Mouse (Mus musculus) CD4-positive helper T cell, adult 2 months (primary cell): Measurements from ENCODE around the gene Ric8b.

Source experiments
- DNase-seq: peaks from one replicate; pipeline ENCODE4 v3.0.0-alpha.2; 2012; ENCODE audit warnings: low read depth, missing footprints, low spot score

Gene Ric8b

DNA sequence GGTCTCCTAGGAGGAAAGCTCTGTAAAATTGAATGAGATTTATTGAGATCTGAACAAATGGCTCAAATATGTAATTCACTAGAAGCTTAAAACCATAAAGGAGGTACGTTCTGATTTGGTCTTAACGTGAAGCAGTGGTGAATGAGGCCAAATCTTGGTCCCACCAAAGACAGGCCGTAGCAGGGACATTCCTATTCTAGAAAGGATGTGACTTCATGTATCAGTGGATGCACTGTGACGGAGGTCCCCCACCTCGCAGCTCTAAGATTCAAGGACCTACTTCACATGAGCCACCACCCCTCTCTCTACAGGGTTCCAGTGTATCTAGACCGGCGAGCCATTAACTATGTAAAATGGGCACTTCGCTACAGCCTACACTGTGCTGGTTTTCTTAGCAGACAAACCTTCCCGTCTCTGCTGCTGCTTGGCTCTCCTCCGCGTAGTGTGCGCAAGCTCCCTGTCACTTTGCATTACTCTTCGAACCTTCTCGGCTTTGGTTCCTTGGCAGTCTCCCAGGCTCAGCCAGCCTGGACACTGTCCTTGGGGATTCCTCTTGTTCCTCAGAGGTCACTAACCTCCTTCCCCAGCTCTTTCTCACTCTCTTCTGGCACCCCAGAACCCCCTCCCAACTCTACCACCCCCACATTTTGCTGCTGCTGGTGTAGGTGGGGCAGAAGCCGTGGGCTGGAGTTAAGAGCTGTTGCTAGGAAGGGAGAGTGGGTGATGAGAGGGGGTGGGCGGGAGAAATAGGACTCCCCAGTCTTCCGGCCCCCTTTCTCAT is 8.2 kb upstream of the Ric8b start:
- no peak for DNase-seq

DNA sequence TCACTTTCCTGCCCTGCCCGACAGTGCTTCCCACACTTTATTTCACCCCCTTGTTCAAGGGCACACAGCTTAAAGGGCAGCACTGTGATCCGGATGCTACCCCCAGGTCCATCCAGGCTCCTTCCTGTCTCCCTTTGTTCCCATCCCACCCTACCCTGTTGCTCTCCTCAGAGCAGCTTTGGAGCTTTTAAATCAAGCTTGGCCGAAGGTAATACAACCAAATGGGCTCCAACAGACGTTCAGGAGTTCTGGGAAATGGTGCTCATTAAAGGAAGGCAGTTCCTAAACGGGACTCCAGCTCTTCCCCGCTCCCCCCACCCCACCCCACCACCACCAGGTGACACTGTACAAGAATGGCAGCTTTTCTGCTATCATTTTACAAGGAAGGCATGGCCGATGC is 7.2 kb upstream of the Ric8b start:
- DNase-seq: no peak

DNA sequence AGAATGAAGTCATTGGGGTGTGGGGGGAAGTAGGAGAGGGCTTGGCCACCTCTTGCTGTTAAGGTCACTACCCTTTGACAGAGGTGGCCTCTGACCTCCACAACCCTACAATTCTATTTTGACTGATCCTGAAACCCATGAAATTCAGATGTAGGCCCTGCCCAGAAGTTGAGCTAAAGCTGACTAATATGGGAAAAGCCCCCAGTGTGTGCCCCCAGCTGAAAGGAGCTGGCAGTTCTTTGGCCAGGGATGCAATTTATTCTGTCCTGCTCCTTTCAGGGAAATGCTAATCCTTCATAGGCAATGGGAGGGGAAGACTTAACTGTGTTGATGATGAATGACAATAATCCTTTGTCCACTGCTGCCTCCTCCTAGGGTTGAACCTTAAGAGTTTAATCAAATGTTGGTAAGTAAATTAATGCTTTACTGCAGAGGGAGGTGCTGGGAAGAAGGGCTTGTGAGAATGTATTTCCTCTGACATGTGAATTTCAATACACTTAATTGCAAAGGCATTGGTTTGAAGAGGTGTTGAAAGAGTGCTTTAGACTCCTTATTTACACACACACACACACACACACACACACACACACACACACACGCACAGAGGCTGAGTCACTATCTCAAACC is 6.5 kb upstream of the Ric8b start:
- DNase-seq: no peak

DNA sequence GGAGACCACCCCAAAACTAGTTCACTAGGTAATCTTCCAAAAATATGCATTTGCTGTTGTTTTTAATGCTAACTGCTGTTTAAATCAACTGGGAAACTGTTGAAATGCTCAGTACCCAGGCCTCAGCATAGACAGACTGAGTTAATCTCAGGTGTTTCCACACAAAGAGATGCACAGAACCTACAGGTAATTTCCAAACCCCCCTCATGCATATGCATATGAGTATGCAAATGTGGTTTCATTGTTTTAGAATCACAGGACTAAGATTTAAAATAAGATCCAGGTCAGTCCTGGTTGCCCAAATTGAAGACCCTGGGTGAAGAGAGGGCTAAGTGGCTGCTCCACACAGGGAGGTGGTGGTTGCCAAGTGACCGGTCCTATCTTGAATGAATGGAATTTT is 4.3 kb upstream of the Ric8b start:
- DNase-seq: no peak

DNA sequence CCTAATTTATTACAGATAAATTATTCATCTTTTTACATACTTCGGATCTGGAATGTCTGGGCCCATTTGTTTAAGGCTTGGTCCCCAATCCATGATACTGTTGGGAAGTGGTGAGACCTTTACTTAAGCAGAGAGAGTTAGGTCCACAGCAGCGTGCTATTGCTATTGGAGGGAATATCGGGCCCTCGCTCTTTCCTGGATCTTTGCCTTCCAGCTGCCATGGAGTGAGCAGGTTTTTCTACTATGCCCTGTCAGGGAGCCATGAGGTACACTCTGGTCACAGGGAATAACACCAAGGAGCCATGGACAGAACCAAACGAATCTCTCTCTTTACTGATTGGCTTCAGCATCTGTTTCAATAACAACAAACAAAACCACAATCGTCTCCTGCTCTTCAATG is 1.9 kb upstream of the Ric8b start:
- no peak for DNase-seq

DNA sequence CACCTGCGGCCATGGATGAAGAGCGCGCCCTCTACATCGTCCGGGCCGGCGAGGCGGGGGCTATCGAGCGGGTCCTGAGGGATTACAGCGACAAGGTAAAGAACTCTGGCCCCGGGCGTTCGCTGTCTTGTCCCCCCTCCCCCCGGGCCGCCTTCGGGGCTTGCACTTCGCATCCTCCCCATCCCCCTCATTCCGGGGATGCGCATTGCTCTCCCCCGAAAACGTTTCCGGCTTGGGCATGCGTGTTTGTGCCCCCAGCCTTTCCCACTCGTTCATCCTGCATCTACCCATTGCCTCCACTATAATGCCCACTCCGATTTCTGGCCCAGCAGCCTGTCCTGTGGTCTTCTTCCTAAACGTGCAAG is 297 bp downstream of the Ric8b start:
- no peak for DNase-seq

DNA sequence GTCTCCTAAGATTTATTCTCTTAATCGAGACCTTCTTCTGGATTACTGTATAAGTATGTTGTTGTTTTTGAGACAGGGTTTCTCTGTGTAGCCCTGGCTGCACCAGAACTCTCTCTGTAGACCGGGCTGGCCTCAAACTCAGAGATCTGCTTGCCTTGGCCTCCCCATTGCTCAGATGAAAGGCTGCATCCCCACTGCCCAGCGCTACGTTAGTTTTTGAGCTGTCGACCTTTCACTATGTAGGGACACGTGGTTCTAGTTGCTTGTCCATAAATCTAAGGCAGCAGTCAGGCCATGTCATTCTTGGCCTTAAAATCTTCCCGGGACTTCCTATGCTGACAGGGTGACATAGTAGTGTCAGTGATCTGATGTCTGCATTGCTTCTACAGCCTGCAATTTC is 8.9 kb downstream of the Ric8b start:
- DNase-seq: no peak

DNA sequence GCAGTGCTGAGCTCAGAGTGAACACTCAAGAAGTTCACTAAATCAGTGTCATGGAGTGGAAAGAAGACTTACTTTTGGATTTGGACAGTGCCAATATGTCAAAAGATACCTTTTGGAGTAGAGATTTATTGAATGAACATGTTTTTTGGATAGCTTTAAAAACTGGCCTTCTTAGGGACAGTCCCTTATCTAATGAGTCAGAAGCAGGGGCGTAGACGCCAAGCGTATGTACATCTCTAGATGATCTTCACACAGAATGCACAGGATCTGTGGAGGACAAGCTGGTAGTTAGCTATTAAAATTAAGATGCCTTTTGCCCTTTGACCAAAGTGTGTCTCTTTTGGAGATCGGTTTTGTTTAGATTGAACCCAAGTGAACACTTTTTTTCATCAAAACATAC is 9.5 kb downstream of the Ric8b start:
- DNase-seq: no peak

DNA sequence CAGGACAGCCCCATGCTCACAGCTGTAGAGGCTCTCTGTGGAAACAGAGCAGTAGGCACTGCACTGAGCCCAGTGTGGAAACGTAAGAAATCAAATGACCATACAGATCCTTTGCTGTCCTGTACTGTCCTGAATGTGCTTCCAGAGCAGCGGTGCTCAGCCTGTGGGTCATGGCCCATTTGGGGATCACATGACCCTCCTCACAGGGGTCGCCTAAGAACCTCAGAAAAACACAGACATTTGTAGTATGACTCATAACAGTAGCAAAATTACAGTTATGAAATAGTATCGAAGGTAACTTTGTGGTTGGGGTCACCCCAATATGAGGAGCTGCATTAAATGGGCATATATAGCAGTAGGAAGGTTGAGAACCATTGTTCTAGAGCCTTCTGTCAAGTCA is 11.0 kb downstream of the Ric8b start:
- DNase-seq: no peak

DNA sequence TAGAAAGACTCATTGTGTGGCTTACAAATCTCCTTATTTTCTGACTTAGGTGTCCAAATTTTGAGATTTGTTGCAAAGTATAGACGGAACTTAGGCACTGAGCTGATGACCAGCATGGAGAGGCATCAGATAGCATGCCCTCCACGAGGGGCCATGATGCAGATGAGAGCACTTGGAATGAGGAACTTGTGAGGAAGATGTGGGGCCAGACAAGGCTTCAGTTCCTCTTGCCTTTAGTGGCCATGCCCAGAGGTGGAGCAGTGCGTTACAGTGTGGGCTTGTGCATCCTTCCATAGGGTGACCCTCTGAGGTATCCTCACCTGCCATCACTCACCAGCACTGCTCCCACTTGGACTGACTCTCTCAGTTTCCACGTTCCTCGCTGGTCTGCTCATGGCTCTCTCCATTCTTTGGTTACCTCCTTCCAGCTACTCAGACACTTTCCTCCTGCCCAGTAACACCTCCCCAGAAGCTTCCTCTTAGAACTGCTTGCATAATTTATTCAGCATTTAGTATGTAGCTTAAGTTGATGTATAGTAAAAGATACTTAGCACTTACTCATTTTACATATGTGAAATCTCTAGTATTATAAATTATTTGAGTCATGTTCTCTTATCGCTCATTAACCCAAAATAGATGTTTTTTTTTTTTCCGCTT is 18.3 kb downstream of the Ric8b start:
- no peak for DNase-seq

DNA sequence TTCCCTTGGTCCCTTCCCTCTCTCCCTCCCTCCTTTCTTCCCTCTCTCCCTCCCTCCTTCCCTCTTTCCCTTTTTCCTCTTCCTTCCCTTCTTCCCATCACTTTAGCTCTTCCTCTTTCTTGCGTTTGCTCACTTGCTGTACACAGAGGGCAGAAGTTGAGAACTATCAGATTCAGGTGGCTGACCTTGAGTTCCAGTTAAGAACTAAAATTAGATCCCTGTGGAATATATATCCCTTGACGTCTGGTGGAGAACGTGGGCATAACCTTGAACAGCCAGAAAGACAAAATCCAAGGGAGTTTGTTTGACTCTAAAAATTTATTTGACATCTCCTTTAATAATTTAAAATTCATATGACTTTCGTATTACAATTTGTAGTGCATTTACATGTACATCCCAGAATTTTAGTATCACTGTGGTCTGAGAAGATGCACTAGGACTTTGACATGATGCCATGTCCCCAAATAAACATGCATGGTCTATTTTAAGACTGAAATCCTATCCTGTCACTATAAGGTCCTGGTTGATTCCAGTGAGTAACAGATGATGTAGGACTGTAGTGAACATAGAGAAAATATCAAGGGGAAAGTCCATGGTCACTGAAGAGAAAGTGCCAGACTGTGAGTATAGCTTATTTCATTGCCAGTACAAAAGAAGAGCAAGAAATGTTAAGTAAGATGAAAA is 19.6 kb downstream of the Ric8b start:
- no peak for DNase-seq

DNA sequence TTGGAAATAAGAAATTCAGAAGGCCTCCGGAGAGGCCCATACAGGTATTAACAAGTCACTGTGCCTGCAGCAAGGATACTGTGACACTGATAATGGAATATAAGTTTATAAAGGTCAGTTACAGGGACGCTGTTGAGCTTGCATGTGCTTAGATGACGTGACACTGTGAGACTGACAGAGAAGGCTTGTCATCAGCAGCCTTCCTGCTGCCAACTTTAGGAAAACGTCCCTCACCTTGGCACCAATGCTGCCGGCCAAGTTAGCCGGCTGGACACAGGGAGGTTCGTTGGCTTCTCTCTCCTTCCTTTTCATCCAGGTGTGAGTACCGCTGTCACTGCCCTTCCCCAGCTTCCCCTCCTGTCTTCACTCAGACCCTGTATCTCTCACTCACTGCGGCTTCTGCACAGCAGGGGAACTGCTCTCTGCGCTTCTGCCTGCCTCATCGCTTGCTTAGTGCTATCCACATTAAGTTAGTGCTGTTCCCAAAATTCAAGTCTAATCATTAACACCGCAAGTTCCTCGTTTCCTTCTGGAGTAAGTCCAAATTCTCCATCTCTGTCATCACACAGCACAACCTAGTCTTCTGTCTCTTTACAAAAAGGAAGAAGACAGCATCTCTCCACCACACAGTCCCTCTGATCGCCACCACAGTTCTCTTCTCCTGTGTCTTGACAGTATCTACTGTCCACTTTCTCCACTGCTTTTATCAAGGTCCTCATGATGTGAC is 20.8 kb downstream of the Ric8b start:
- DNase-seq: no peak

DNA sequence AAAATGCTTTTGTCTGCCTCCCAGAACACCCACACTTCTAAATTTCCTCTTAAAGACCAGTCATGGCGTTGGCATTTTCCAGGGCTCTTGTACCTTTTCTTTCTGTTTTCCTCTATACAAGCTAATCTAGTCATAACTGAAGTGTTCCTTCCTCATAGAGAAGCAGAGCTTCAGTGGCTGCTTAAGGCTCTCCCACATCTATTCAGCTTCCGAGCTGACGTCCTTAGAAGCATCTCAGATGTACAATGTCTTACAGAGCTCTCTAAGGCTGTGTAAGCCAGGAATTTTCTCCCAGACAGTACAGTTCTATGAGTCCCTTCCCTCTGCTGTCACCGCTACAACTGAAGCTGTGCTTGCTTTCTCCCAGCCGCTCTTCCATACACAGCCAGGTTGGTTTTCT is 21.5 kb downstream of the Ric8b start:
- DNase-seq: no peak

DNA sequence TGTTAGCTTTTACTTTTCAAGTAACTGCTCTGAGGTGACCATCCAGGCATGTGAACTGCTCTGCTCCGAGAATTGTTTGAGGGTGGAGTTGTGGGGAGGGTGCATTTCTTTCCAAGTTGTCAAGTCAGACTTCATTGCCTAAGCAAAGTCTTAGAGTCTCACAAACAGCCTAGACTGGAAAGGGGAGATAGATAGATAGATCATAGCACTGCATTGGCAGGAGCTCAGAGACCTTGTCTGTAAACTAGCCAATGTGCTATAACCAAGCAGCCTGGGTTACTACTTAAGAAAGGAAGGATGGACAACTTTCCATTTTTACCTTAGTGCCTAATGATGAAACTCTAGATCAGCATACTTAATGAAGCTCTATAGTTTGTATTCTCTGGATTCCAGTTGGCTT is 22.9 kb downstream of the Ric8b start:
- DNase-seq: no peak

DNA sequence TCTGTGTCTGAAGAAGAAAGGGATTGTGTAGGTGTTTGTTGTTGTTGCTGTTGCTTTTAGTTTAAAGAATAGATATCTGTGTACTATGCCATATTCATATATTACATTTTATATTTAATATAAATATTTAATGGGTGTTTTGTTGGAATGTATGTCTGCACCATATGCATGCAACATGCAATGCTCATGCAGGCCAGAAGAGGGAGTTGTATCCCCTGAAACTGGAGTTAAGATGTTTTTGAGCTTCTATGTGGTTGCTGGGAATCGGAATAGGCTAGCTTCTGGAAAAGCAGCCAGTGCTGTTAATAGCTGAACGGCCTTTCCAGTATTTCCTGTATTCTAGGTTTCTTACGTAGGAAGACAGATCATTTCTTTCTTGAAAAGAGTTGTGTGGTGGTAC is 28.3 kb downstream of the Ric8b start:
- DNase-seq: no peak

DNA sequence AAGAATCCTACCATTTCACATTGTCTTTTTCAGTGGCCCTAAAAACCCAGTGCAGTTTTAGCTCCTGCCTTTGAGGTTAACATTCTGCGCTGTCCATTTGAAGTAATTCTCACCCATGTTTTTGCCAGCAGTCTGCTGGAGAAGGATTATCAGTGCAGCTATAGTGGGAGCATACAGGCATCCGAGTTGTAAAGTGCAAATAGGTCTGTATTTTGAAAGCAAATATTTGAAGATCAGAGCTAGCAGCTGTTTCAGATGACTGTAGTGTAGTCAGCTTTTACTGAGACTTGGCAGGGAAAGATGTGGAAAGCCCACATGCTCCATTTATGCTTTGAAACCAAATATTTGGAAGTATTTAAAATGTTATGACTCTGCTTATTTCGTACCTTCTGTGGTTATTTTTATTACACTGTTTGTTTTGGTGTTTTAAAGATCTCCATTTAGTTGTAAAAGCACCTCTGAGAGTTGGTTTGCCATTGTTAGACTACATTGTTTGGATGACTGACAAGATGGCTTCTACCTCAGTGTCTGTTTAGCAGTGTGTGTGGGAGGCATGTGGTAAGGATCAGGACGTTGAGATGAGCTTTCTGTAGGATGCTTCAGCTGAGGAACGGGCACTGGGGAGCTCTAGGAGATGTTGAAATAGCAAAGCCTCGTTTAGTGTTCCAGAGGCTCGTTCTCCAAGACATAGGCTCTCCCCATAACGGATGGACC is 31.7 kb downstream of the Ric8b start:
- no peak for DNase-seq

DNA sequence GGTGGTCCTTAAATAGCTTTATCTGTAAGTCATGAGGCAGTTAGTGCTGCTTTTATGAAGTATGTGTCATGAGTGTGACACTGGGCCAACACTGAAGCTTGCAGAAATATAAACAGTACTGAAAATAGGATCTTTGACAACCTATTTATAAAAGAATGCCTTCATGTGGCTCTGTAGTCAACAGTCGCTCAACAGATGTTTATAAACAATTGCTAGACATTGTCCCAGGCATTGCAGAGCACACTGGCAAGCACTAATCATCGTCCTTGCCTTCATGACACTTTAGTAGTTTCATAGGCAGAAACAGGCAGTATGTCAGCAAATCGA is 32.2 kb downstream of the Ric8b start:
- DNase-seq: no peak

DNA sequence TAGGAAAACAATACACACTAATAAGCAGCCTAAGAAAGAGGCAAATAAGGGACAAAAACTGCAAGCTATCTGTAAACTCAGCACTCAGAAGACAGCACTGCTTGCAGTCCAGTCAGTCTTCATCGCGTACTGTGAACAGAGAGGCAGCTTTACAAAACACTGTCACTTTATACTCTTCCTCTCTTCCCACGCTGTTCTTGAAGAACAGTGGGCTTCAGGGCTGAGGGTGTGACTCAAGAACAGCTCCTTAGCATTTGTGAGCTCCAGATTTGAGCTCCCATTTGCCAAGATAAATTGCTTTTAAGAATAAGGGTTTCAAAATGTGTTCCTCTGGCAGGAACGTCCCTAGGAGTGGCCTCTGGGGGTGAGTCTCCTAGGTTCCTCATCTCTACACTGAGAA is 33.0 kb downstream of the Ric8b start:
- no peak for DNase-seq

DNA sequence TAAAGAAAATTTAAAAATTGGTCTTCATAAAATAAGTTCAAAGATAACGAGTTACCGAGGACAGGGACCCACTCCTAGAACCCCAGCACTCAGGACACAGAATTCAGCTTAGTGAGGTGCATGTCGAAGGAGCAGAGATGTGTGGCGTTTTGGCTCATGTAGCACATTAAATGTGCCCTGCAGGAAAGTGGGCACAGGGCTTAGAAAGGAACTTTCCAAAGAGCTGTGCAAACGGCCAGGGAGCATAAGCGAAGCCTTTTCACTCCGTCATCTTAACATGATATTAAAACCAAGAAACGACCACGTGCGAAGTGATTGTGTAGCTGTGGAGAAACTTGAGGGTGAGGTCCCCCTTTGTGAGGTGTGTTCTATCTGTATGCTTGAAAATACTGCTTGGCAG is 36.8 kb downstream of the Ric8b start:
- DNase-seq: no peak

DNA sequence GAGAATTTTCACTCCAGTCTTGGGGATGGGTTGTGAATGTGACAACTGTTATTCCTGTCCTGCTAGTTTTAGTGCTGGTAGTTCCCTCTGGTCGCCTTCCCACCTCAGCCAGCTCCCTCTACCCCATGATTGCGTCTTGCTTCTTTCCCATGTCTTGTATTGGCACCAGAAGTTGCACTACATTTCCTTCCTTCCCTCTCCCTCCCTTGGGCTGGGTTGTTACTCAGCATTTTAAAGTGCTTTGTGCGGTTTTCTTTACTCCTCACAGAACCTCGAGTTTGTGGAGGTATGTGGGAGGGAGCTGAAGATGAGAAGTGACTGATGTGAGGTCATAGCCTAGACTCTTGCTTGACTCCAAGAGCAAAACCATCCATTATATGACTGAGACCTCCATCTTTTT is 38.8 kb downstream of the Ric8b start:
- peak; percentile 8 for DNase-seq

DNA sequence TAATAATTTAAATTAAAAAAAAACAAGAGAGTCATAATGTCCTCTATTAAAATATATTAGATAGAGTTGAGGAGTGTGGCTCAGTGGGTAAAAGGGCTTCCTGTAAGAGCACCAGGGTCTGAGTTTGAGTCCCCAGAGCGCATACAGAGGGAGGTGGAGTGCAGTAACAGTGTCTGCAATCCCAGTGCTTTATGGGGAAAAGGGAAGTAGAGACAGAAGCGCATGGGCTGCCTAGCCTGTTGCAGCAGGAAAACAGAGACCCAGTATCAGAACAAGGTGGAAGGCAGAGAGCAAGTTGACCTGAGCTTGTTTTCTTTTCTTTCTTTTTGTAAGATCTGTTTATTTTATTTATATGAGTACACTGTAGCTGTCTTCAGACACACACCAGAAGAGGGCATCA is 41.2 kb downstream of the Ric8b start:
- no peak for DNase-seq
